Mouse (Mus musculus) WW6 (cell line): ENCODE results near the gene Bola1.
"Not testable (repeated sequence)": the region's sequence is repeated elsewhere in the genome, so short reads cannot be mapped to it uniquely, and the experiment has no call there.

Experiments
- DNase-seq: peaks from one replicate; pipeline ENCODE4 v3.0.0-alpha.2; 2013; ENCODE audit warnings: low read depth, low spot score

Bola1 gene

DNA sequence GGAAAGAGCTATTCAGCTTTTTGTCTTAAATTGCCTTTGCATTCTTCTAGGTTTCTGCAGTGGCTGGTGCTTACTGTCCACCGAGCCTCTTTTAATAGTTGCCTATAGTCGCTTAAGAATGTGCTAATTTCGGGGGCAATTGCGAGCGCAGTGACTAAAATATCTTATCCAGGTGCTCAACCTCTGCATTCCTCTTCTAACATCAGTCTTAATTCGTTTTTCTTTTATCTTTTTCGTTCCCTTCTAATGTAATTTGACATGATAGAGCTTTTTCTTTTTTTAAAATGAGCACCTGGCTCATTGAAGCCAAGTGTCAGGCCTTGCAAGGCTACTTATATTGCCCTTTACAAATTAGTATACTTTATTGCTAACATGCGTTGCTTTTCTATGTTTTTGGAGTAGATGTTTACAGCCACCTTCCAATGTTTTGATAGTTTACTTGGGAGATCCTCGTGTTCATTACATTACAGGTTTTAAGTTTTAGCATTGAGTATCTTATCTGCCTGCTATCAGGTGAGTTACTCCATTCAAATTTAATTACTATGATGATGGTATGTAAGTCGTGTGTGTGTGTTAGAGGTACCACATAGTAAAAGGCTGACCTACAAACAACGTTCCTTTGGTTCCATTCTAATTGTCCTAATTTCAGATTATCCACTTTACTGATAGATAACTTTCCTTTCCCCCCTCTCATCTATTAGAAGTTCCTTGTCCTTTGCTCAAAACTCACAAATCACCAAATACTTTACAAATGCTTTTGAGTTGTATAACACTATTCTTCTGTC, 28.0 kb upstream of the Bola1 start:
- DNase-seq, result no peak

DNA sequence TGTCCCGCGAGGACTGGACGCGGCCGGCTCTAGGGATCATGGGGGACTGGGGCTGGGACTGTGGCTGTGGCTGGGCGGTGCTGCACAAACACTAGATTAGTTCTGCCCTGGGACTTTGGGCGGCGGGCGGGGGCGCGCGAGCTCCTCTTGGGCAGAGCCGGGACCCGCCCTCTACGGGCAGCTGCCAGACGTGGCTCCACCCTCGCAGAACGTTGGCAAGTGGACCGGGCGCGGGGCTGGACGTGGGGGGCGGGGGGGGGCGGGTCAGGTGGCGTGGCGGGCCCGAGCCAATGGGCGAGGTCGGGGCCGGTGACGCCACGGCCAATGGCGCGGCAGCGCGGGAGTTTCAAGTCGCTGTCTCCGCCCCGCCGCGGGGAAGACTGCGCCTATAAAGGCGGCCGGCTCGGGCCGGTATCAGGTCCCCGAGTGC, 26.9 kb upstream of the Bola1 start, which contains the start of gene Hist2h3c1:
TSS of gene Hist2h3c1 (plus strand) at position 259 of the 430 bp plus-strand sequence.
- DNase-seq, result not testable (repeated sequence)

DNA sequence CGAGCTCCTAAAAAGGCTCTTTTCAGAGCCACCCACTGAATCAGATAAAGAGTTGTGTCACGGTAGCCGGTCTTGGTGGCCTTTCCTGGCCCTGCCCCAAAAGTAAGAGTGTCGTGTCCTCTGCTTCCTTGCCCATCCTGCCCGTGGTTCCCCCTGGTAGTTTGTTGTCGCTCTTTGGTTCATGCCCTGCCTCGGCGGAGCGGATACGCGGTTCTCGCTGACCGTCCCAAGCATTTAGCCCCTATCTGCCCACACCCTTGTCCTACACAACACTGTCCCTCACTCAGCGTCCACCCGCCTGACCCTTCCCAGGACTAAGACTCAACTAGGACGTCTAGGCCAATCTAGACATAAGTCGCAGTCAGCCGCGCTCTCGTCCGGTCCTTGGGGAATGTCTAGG, 26.5 kb upstream of the Bola1 start:
- DNase-seq, result not testable (repeated sequence)

DNA sequence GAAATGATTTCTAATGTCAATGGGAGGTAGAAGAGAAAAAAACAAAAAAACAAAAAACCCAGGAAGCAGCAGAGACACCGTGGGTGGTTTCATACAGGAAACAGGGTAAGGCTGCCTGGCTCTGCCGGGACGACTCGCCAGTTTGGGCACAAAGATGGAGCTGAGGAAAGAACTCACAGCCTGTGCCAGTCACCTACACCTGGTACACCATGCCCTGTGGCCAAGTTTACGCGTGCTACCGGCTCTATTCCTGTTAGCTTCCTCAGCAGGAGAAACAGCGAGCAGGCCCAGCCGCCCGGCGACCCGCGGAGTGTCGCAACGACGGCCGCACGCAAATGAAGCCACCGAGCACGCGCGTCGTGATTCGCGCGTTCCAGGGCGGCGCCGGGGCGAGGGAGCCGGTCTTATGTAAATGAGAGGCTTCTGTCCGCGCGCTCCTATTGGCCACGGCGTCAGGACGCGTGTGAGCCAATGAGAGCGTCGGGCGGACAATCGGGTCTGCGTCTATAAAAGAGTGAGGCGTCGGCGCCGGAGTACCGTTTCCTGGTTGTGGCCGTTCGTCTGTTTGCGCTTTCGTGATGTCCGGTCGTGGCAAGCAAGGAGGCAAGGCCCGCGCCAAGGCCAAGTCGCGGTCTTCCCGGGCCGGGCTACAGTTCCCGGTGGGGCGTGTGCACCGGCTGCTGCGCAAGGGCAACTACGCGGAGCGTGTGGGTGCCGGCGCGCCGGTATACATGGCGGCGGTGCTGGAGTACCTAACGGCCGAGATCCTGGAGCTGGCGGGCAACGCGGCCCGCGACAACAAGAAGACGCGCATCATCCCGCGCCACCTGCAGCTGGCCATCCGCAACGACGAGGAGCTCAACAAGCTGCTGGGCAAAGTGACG, 25.7 kb upstream of the Bola1 start, which contains the start of gene Hist2h2aa1:
TSS of gene Hist2h2aa1 (plus strand) at position 495 of the 884 bp plus-strand sequence.
- DNase-seq, result not testable (repeated sequence)

DNA sequence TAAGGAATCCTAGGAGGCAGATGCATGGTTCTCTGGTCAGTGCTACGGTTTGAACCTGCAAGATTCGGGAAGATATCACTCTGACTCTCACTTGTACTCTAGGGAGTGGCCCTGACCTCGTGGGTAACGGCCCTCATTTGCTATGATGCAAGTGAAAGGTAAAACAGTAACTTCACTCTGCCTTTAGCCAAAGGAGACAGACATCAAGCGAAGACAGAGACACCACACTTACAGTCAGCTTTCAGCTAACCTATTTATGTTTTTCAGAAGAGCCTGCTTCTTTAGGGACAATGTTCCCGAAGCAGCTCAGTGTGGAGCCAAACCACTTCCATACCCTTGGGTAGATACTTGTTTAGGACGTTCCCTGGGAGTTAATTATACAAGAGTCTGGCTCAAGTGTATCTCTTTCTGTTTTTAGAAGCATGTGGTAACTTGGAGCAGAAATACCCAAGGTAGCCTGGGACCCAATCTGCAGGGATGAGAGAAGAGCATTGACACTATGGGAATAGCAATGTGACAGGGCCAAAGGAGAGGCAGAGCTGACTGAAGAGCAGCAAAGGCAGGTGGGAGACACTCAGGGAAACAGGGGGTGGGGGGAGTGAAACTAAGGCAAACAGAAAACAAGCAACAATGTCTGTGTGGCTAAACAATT, 24.5 kb upstream of the Bola1 start:
- DNase-seq, result no peak

DNA sequence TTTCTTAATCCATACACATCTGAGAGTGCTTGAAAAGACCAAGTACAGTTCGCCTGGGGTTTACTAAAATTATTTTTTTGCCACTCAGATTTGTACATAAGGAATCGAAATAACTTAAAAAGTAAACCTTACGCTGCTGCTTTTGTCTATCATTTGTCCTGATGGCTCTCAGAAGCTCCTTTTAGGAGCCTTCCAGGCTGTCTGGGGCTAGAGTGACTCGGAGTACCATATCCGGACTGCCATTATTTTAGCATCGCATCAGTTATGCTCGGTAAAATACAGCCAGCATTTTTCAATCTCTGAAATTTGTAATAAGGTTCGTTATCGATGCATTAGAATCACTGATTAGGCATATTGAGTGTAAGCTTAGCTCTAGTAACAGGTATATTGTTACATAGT, 21.3 kb upstream of the Bola1 start:
- DNase-seq, result no peak

DNA sequence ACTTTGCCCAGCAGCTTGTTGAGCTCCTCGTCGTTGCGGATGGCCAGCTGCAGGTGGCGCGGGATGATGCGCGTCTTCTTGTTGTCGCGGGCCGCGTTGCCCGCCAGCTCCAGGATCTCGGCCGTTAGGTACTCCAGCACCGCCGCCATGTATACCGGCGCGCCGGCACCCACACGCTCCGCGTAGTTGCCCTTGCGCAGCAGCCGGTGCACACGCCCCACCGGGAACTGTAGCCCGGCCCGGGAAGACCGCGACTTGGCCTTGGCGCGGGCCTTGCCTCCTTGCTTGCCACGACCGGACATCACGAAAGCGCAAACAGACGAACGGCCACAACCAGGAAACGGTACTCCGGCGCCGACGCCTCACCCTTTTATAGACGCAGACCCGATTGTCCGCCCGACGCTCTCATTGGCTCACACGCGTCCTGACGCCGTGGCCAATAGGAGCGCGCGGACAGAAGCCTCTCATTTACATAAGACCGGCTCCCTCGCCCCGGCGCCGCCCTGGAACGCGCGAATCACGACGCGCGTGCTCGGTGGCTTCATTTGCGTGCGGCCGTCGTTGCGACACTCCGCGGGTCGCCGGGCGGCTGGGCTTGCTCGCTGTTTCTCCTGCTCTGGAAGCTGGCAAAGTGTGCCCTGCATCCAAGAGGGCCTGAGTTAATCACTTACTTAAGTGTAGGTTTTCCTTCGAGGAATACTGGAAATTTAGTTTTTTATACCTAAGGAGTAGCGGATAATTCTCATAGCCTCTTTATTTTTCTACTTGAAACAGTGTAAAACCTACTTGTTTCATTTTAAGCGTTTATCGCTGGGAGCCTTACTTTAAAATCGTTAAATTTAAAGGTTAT, 20.7 kb upstream of the Bola1 start, which contains the start of gene Hist2h2aa2:
TSS of gene Hist2h2aa2 (minus strand) at position 328 of the 850 bp plus-strand sequence.
- not testable (repeated sequence) for DNase-seq

DNA sequence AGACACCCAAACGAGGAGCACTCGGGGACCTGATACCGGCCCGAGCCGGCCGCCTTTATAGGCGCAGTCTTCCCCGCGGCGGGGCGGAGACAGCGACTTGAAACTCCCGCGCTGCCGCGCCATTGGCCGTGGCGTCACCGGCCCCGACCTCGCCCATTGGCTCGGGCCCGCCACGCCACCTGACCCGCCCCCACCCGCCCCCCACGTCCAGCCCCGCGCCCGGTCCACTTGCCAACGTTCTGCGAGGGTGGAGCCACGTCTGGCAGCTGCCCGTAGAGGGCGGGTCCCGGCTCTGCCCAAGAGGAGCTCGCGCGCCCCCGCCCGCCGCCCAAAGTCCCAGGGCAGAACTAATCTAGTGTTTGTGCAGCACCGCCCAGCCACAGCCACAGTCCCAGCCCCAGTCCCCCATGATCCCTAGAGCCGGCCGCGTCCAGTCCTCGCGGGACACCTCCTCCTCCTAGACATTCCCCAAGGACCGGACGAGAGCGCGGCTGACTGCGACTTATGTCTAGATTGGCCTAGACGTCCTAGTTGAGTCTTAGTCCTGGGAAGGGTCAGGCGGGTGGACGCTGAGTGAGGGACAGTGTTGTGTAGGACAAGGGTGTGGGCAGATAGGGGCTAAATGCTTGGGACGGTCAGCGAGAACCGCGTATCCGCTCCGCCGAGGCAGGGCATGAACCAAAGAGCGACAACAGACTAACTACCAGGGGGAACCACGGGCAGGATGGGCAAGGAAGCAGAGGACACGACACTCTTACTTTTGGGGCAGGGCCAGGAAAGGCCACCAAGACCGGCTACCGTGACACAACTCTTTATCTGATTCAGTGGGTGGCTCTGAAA, 19.7 kb upstream of the Bola1 start, which contains the start of gene Hist2h3c2:
TSS of gene Hist2h3c2 (minus strand) at position 174 of the 840 bp plus-strand sequence.
- DNase-seq, result not testable (repeated sequence)

DNA sequence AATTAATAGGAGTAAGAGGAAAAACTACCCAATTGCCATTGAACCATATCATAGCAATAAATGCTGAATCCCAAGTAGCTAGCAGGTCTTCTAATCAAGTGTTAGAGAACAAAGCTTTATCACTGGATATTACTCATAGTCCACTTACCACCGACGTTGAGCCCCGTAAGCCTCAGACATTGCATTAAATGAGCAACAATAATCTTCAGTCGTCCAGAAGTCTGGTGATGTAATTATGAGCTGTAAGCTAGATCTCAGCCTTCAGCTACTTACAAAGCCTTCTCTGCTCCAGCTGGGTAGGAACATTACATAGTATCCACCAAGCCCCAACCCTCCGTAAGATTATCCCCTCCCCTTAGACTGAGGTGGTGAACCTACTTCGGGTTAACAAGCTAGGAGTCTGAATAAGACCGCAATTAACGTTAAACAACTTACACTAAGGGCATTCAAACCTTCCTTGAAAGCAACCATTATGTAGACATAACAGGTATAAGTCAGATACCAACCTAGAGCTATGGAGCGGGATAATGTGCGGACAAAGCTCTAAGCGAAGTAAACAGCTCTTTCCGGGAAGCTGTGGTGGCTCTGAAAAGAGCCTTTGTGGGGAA, 18.5 kb upstream of the Bola1 start:
- DNase-seq, result no peak

DNA sequence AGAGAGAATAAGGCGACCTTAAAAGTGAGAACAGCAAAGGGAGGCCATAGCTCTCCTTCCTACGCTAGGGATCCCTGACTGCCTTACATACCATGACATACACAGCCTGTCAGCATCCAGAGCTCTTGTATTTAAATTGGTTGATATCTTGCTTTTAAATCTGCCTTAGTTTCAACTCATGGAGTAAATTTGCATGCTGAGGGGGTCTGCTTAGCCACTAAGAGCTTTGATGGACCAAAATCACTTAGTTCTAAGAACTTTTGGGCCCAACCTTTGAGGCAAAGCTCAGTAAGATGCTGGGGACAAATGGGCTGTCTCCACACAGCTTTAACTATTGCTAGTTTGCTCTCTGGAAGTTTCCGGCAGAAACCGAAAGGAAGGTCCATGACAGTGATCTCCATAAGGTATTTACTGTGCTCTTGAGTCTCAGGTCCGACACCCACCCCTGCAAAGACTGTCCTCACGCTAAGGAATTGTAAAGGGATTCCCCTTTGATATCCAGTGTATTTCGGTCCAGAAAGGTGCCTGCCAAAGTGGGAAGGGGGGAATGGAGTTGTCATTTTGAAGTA, 17.9 kb upstream of the Bola1 start:
- no peak for DNase-seq

DNA sequence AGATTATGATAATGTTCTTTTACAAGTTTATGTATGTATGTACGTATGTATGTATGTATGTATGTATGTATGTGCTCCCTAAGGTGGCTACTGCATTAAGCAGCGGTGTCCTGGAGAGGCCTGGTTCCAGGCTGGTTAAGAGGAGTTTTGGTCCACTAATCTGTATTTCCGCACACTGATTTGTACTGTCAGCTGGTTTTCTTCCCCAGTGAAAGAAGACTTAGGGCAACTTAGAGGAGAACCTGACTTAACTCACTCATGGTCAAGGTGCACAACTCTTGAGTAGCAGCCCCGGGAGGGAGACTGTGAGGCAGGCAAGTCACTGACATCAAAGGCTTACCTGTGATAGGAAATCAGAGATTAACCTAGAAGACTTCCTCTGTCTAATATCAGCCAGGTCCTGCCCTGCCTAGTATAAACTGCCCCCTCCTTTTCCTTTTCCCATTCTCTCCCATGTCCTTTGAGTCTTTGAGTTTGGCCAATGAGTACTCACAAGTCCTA, 17.4 kb upstream of the Bola1 start:
- DNase-seq, result no peak

DNA sequence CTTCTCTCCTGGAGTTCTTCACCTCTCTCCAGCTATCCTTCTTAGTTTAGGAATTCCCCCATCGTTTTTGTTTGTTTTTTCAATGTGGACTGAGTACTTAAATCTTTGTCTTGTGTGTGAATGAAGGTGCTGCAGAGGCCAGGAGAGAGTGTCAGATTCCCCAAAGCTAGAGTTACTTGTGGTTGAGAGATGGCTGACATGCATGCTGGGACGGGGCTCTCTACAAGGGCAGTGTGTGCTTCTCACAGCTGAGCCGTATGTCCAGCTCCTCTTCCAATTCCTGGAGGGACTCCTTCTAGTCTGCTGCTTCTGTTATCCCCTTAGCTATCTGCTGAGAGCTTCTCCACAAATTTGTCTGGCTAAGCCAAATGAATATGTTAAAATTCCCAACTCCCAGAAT, 16.3 kb upstream of the Bola1 start:
- no peak for DNase-seq

DNA sequence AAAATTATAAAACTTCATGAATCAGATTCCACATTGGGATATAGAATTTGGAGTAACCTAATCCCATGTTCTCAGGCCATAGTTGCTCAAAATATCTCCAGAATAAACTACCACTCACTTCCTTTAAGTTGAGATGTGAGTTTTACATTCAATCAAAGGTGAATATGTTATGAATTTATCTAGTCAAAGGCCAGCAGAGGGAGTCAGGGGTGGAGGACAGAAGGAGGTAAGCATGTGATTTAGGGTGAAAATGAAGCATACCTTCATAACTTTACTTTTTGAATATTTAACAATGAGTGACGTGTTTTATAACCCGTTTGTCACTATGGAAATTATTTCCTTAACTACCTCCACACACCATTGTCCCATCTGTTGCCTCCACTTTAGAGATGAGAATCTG, 15.4 kb upstream of the Bola1 start:
- DNase-seq, result no peak

DNA sequence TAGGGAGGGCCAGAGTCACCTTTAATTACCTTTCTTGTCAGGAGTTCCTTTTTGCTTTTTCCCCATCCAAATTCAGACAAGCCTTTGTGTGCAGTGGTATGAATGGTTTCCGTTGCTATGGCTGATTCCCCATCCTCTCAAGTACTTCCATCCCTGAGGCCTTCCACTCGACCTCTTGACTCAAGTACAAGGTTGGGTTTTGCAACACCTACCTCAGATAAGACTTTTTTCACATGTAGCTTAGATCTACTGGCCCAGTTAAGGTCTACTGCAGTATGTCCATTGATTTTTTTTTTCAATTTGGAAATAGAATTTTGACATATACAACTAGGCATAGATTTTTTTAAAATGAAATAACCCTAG, 12.2 kb upstream of the Bola1 start:
- DNase-seq, result no peak

DNA sequence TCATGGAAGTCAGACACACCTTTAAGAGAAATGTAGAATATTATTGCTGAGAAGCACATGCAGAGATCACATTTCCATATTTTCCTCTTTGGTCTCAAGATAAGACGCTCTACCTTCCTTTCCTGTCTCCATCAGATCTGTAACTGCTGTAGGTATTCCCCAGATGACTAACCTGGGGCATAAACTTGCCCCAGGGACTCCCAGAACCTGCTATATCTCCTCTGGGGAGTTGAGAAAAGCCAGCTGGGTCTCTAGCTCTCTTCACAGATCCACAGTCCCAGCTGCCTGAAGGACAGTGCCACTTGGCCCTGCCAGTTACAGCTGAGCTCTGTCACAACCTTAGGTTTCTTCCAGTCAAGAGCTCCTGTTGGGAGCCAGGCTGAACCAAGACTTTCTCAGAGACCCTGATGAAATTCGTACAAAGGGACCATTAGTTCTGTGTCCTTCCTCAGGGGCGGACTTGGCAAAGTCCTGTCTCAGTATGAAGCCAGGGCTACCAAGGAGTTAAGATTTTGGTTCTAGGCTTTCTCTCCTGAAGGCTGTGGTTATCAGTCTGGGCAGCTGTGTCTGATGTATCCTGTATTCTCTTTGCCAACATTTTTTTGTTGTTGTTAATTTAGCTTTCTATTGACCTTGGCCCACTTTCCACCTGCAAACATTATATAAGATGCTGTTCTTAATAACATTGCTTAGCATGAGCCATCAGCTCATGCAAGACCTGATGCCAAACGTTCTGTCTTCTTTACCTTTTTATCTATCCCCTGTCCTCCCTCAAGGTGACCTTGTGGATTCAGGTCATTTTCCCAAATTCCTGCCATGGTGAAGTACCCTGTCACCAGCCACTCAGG, 11.6 kb upstream of the Bola1 start:
- no peak for DNase-seq

DNA sequence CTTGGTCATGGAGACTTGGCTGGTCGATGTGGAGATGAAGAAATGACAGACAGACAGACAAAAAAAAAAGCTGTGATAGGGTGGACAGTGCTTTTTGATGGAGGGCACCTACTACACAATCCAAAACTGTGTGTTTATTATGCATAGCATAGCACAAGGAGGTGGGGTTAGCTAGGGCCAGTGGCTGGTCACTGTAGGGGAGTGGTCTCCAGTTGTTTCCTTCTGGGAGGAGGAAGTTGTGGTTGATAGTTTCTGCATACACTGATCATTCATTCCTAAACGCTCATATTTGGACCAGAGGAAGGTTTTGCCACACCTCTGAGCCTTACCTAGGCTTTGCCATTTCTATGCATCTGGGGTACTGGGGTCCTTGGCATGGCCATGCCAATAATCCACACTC, 10.9 kb upstream of the Bola1 start:
- no peak for DNase-seq

DNA sequence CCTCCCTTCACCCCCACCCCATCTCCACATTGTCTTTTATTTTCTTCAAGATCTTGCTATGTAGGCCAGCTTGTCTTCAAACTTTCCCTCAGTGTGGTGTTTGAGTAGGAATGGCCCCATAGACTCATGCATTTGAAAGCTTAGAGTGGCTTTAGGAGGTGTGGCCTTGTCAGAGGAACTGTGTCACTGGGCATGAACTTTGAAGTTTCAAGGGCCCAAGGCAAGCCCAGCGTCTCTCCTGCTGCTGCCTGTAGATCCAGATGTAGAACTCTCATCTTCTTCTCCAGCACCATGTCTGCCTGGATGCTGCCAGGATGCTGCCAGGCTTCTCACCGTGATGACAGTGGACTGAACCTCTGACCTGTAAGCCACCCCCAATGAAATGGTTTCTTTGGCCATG, 9.3 kb upstream of the Bola1 start:
- no peak for DNase-seq
